Mouse (Mus musculus) stomach, embryonic 14.5 days (tissue): ENCODE measurements around the gene BC048403. TPM values are rescaled to one million over a fixed set of nuclear protein-coding genes. Genes with fewer than 3 reads are reported as not detected.
"Not testable (repeated sequence)": the region's sequence is repeated elsewhere in the genome, so short reads cannot be mapped to it uniquely, and the experiment has no call there.

Experiments
- ATAC-seq: fragments of 200-750 bp; cut with Nextera tagmentation; 2 replicates; pipeline ENCODE4 v1.8.0; 2017; ENCODE audit warnings: low read depth, moderate TSS enrichment; ENCODE audit not compliant: insufficient number of reproducible peaks, insufficient read depth, low FRiP score
- H3K27ac ChIP-seq: fragments of 300-500 bp; sonication (generic); 2 replicates; pipeline ENCODE4 v1.5.1; 2014; ENCODE audit warnings: mild to moderate bottlenecking, low read length, moderate library complexity, mixed read lengths
- H3K27me3 ChIP-seq: fragments of 300-500 bp; sonication (generic); 2 replicates; pipeline ENCODE4 v1.6.1; 2014; ENCODE audit warnings: low read length, control low read depth, mixed read lengths; ENCODE audit not compliant: control insufficient read depth, insufficient read depth
- H3K36me3 ChIP-seq: fragments of 300-500 bp; sonication (generic); 2 replicates; pipeline ENCODE4 v1.6.1; 2014; ENCODE audit warnings: mild to moderate bottlenecking, control low read depth, low read length, moderate library complexity, mixed read lengths; ENCODE audit not compliant: control insufficient read depth, insufficient read depth
- H3K4me1 ChIP-seq: fragments of 300-500 bp; sonication (generic); 2 replicates; pipeline ENCODE4 v1.6.1; 2014; ENCODE audit warnings: low read length, control low read depth, mixed read lengths; ENCODE audit not compliant: control insufficient read depth, insufficient read depth
- H3K4me2 ChIP-seq: fragments of 300-500 bp; sonication (generic); replicated peaks from 2 replicates; pipeline ENCODE4 v1.6.1; 2014; ENCODE audit warnings: low read depth, low read length, control low read depth
- H3K4me3 ChIP-seq: fragments of 300-500 bp; sonication (generic); 2 replicates; pipeline ENCODE4 v1.5.1; 2014; ENCODE audit warnings: low read depth, low read length, control low read depth
- H3K9ac ChIP-seq: fragments of 300-500 bp; sonication (generic); replicated peaks from 2 replicates; pipeline ENCODE4 v1.6.1; 2014; ENCODE audit warnings: low read depth, mild to moderate bottlenecking, control low read depth, low read length, moderate library complexity, mixed read lengths
- H3K9me3 ChIP-seq: fragments of 300-500 bp; sonication (generic); 2 replicates; pipeline ENCODE4 v1.6.1; 2016; ENCODE audit warnings: low read depth, low read length, control low read depth; ENCODE audit not compliant: control insufficient read depth
- WGBS: fragments of 180-500 bp; shearing (Covaris S2); extraction: QIAGEN DNeasy Blood & Tissue Kit; methylation state at CpG from one replicate; pipeline ENCODE4 v1.1.7; 2014; 5-methylcytosine and 5-hydroxymethylcytosine counted together
- polyA plus RNA-seq: library from polyadenylated mRNA; unstranded; fragments of >200 nt; fragmentation: Nextera tagmentation; extraction: Ambion mirVana; gene quantifications from 2 replicates; pipeline ENCODE4 v1.2.1, GENCODE M21; 2014

The BC048403 gene
- polyA plus RNA-seq, 1 experiment from 2014 or later, result 3.9 TPM

- Histone ChIP-seq H3K4me2 (no peak overlapping the region), H3K4me3 (no peak overlapping the region), H3K4me1 (no peaks in the 10 kb centered on the region), H3K9ac (no peak overlapping the region), H3K9me3 (no peaks in the 10 kb centered on the region), H3K36me3 (no peaks in the 10 kb centered on the region), H3K27ac (no peak overlapping the region), H3K27me3 (no peaks in the 10 kb centered on the region)
- WGBS, result 84% methylated on average over 13 of the region's 13 CpGs
- ATAC-seq, result no peak
Observed at GRCm38 (mm10) chr10:121764469-121765173, 24.9 kb downstream of the BC048403 start.

GRCm38 (mm10) chr10:121765174-121766057 is 25.7 kb downstream of the BC048403 start:
- no peak for ATAC-seq
- Histone ChIP-seq H3K9me3 (no peaks in the 10 kb centered on the region), H3K4me1 (no peaks in the 10 kb centered on the region), H3K36me3 (no peaks in the 10 kb centered on the region), H3K4me2 (no peak overlapping the region), H3K9ac (no peak overlapping the region), H3K4me3 (no peak overlapping the region), H3K27me3 (no peaks in the 10 kb centered on the region), H3K27ac (no peak overlapping the region)
- 60% methylated on average over 10 of the region's 10 CpGs for WGBS

- ATAC-seq, result not testable (repeated sequence)
- WGBS, result 81% methylated on average over 3 of the region's 3 CpGs
Observed at GRCm38 (mm10) chr10:121767295-121767694, 27.6 kb downstream of the BC048403 start.

GRCm38 (mm10) chr10:121769711-121770110 is 30.0 kb downstream of the BC048403 start:
- ATAC-seq, result no peak
- H3K9ac ChIP-seq, result no peak overlapping the region
- no peak overlapping the region for H3K4me3 ChIP-seq
- H3K4me1 ChIP-seq, result no peaks in the 10 kb centered on the region
- H3K36me3 ChIP-seq, result no peaks in the 10 kb centered on the region
- no peak overlapping the region for H3K4me2 ChIP-seq
- no peaks in the 10 kb centered on the region for H3K27me3 ChIP-seq
- H3K9me3 ChIP-seq, result no peaks in the 10 kb centered on the region
- 81% methylated on average over 5 of the region's 5 CpGs for WGBS
- H3K27ac ChIP-seq, result no peak overlapping the region

More at GRCm38 (mm10) chr10:121767295-121767694, 27.6 kb downstream of the BC048403 start:
- H3K4me3 ChIP-seq, H3K4me2 ChIP-seq, H3K27me3 ChIP-seq, H3K27ac ChIP-seq, H3K9me3 ChIP-seq, H3K36me3 ChIP-seq, H3K4me1 ChIP-seq, H3K9ac ChIP-seq: not testable (repeated sequence)

GRCm38 (mm10) chr10:121770624-121771577 is 31.2 kb downstream of the BC048403 start:
- H3K4me1 ChIP-seq, result no peaks in the 10 kb centered on the region
- H3K9me3 ChIP-seq, result no peaks in the 10 kb centered on the region
- H3K4me2 ChIP-seq, result peak overlapping the region; percentile 26
- no peak for ATAC-seq
- WGBS, result 48% methylated on average over 20 of the region's 20 CpGs
- no peaks in the 10 kb centered on the region for H3K36me3 ChIP-seq
- H3K27me3 ChIP-seq, result no peaks in the 10 kb centered on the region
- no peak overlapping the region for H3K27ac ChIP-seq
- H3K4me3 ChIP-seq, result no peak overlapping the region
- H3K9ac ChIP-seq, result no peak overlapping the region

GRCm38 (mm10) chr10:121773813-121774212 is 34.1 kb downstream of the BC048403 start:
- no peak for ATAC-seq
- Histone ChIP-seq H3K27me3 (no peaks in the 10 kb centered on the region), H3K4me1 (no peaks in the 10 kb centered on the region), H3K27ac (no peak overlapping the region), H3K4me3 (no peak overlapping the region), H3K4me2 (no peak overlapping the region), H3K9ac (no peak overlapping the region), H3K36me3 (no peaks in the 10 kb centered on the region), H3K9me3 (no peaks in the 10 kb centered on the region)
- 79% methylated on average over 4 of the region's 4 CpGs for WGBS

GRCm38 (mm10) chr10:121775990-121776389 is 36.3 kb downstream of the BC048403 start:
- WGBS, result 72% methylated on average over 3 of the region's 3 CpGs

GRCm38 (mm10) chr10:121781159-121781558 is 41.4 kb downstream of the BC048403 start:
- no peak overlapping the region for H3K4me2 ChIP-seq

More at GRCm38 (mm10) chr10:121775990-121776389, 36.3 kb downstream of the BC048403 start:
- Histone ChIP-seq H3K4me2 (no peak overlapping the region), H3K36me3 (no peaks in the 10 kb centered on the region), H3K9me3 (no peaks in the 10 kb centered on the region), H3K4me1 (no peaks in the 10 kb centered on the region), H3K27me3 (no peaks in the 10 kb centered on the region), H3K27ac (no peak overlapping the region), H3K9ac (no peak overlapping the region), H3K4me3 (no peak overlapping the region)
- no peak for ATAC-seq

More at GRCm38 (mm10) chr10:121781159-121781558, 41.4 kb downstream of the BC048403 start:
- no peak overlapping the region for H3K27ac ChIP-seq
- no peaks in the 10 kb centered on the region for H3K4me1 ChIP-seq
- peaks cover 9% of the 10 kb centered on the region; the same call in 1 of the 2 replicates for H3K36me3 ChIP-seq
- 42% methylated on average over 14 of the region's 14 CpGs for whole genome bisulfite sequencing
- H3K27me3 ChIP-seq, result no peaks in the 10 kb centered on the region
- no peak overlapping the region for H3K4me3 ChIP-seq
- no peaks in the 10 kb centered on the region for H3K9me3 ChIP-seq
- peak; percentile 35; the same call in 1 of the 2 replicates for ATAC-seq
- H3K9ac ChIP-seq, result no peak overlapping the region
